Mouse (Mus musculus): ENCODE measurements around the gene Fam76a.

- TF ChIP-seq FLI1 (IDR thresholded peaks at IDR 0.05; ENCODE audit: low read length) (no peak), GATA1 (IDR thresholded peaks at IDR 0.05; ENCODE audit: borderline replicate concordance, low read length) (no peak)
These were observed 38.7 kb downstream of the Fam76a start for GRCm38 (mm10) chr4:132883561-132884063.
